Mouse (Mus musculus) neural tube, embryonic 13.5 days (tissue): ENCODE data around the gene Olfr1141. TPM values are rescaled to one million over a fixed set of nuclear protein-coding genes. Genes with fewer than 3 reads are reported as not detected.

Source experiments
- ATAC-seq: fragments of 200-750 bp; cut with Nextera tagmentation; 2 replicates; pipeline ENCODE4 v1.8.0; 2017; ENCODE audit warnings: low read depth, mild to moderate bottlenecking, moderate TSS enrichment, moderate library complexity
- H3K27ac ChIP-seq: fragments of 300-500 bp; sonication (generic); replicated peaks from 2 replicates; pipeline ENCODE4 v1.5.1; 2015; ENCODE audit warnings: moderate library complexity, mild to moderate bottlenecking, inconsistent platforms
- H3K27me3 ChIP-seq: fragments of 300-500 bp; sonication (generic); 2 replicates; pipeline ENCODE4 v1.6.1; 2015; ENCODE audit warnings: mild to moderate bottlenecking, inconsistent platforms
- H3K36me3 ChIP-seq: fragments of 300-500 bp; sonication (generic); 2 replicates; pipeline ENCODE4 v1.6.1; 2015; ENCODE audit warnings: mild to moderate bottlenecking, inconsistent platforms
- H3K4me1 ChIP-seq: fragments of 300-500 bp; sonication (generic); replicated peaks from 2 replicates; pipeline ENCODE4 v1.6.1; 2015; ENCODE audit warnings: inconsistent platforms
- H3K4me2 ChIP-seq: fragments of 300-500 bp; sonication (generic); 2 replicates; pipeline ENCODE4 v1.6.1; 2015; ENCODE audit warnings: inconsistent platforms, mild to moderate bottlenecking, moderate library complexity
- H3K4me3 ChIP-seq: fragments of 300-500 bp; sonication (generic); 2 replicates; pipeline ENCODE4 v1.5.1; 2015; ENCODE audit warnings: mild to moderate bottlenecking, inconsistent platforms
- H3K9ac ChIP-seq: fragments of 300-500 bp; sonication (generic); 2 replicates; pipeline ENCODE4 v1.6.1; 2015; ENCODE audit warnings: moderate library complexity, mild to moderate bottlenecking, inconsistent platforms
- H3K9me3 ChIP-seq: fragments of 300-500 bp; sonication (generic); 2 replicates; pipeline ENCODE4 v1.6.1; 2016; ENCODE audit warnings: inconsistent platforms
- WGBS: fragments of 180-500 bp; shearing (Covaris S2); methylation state at CpG from one replicate; pipeline ENCODE4 v1.1.7; 2015; 5-methylcytosine and 5-hydroxymethylcytosine counted together
- polyA plus RNA-seq: library from polyadenylated mRNA; unstranded; fragments of >200 nt; fragmentation: Nextera tagmentation; extraction: Ambion mirVana; gene quantifications from 2 replicates; pipeline ENCODE4 v1.2.1, GENCODE M21; 2015

The Olfr1141 gene
- polyA plus RNA-seq = not detected in 2 replicates

- Histone ChIP-seq H3K9ac (no peak within 1 kb of the TSS), H3K4me2 (no peak within 1 kb of the TSS), H3K27me3 (no peaks in the 10 kb centered on the region), H3K9me3 (no peaks in the 10 kb centered on the region), H3K4me1 (no peaks in the 10 kb centered on the region), H3K4me3 (no peak within 1 kb of the TSS), H3K36me3 (no peaks in the 10 kb centered on the region), H3K27ac (no peak within 1 kb of the TSS)
- no peak for ATAC-seq
- 83% methylated on average over 1 of the region's 1 CpGs for WGBS
Measured at GRCm38 (mm10) chr2:87753891-87754290, at the start of gene Olfr1141. Gene Olfr1141 (minus strand): TSS chr2:87753991.

GRCm38 (mm10) chr2:87800292-87800691 is 46.5 kb upstream of the Olfr1141 start, which contains the start of gene Olfr1143:
Gene Olfr1143 (plus strand): TSS chr2:87800592.
- Histone ChIP-seq H3K4me1 (no peaks in the 10 kb centered on the region), H3K36me3 (no peaks in the 10 kb centered on the region), H3K9ac (no peak within 1 kb of the TSS), H3K9me3 (no peaks in the 10 kb centered on the region), H3K27me3 (no peaks in the 10 kb centered on the region), H3K27ac (no peak within 1 kb of the TSS), H3K4me2 (no peak within 1 kb of the TSS), H3K4me3 (no peak within 1 kb of the TSS)
- ATAC-seq = no peak

- ATAC-seq = no peak
- no peaks in the 10 kb centered on the region for H3K36me3 ChIP-seq
- no peaks in the 10 kb centered on the region for H3K27me3 ChIP-seq
- no peaks in the 10 kb centered on the region for H3K9me3 ChIP-seq
- H3K9ac ChIP-seq = no peak within 1 kb of the TSS
- H3K4me1 ChIP-seq = no peaks in the 10 kb centered on the region
- no peak within 1 kb of the TSS for H3K27ac ChIP-seq
- H3K4me3 ChIP-seq = no peak within 1 kb of the TSS
- H3K4me2 ChIP-seq = no peak within 1 kb of the TSS
- 77% methylated on average over 4 of the region's 4 CpGs for WGBS
Measured at GRCm38 (mm10) chr2:87779183-87779582, 25.4 kb upstream of the Olfr1141 start, which contains the start of gene Olfr152. Gene Olfr152 (plus strand): TSS chr2:87779483.

- H3K4me1 ChIP-seq = no peaks in the 10 kb centered on the region
- H3K27ac ChIP-seq = no peak overlapping the region
- H3K4me2 ChIP-seq = no peak overlapping the region
- H3K9ac ChIP-seq = no peak overlapping the region
- no peaks in the 10 kb centered on the region for H3K36me3 ChIP-seq
- H3K4me3 ChIP-seq = no peak overlapping the region
- H3K9me3 ChIP-seq = no peaks in the 10 kb centered on the region
- H3K27me3 ChIP-seq = no peaks in the 10 kb centered on the region
- ATAC-seq = no peak
- WGBS = 45% methylated on average over 1 of the region's 1 CpGs
Measured at GRCm38 (mm10) chr2:87776143-87776542, 22.4 kb upstream of the Olfr1141 start.

- WGBS = 70% methylated on average over 3 of the region's 3 CpGs
- ATAC-seq = no peak
- H3K4me1 ChIP-seq = no peaks in the 10 kb centered on the region
- no peaks in the 10 kb centered on the region for H3K27me3 ChIP-seq
- H3K4me2 ChIP-seq = no peak within 1 kb of the TSS
- no peak within 1 kb of the TSS for H3K4me3 ChIP-seq
- no peaks in the 10 kb centered on the region for H3K9me3 ChIP-seq
- H3K27ac ChIP-seq = no peak within 1 kb of the TSS
- no peak within 1 kb of the TSS for H3K9ac ChIP-seq
- H3K36me3 ChIP-seq = no peaks in the 10 kb centered on the region
Measured at GRCm38 (mm10) chr2:87743452-87743851, 10.3 kb downstream of the Olfr1141 start, which contains the start of gene Olfr1140. Gene Olfr1140 (plus strand): TSS chr2:87743752.

GRCm38 (mm10) chr2:87739878-87740277 is 13.9 kb downstream of the Olfr1141 start, which contains the start of gene Olfr1138:
Gene Olfr1138 (minus strand): TSS chr2:87739978.
- 89% methylated on average over 1 of the region's 1 CpGs for WGBS

GRCm38 (mm10) chr2:87713079-87713478 is 40.7 kb downstream of the Olfr1141 start, which contains the start of gene Olfr1137:
Gene Olfr1137 (minus strand): TSS chr2:87713179.
- no peak within 1 kb of the TSS for H3K4me3 ChIP-seq
- H3K4me2 ChIP-seq = no peak within 1 kb of the TSS
- no peaks in the 10 kb centered on the region for H3K27me3 ChIP-seq
- no peak within 1 kb of the TSS for H3K27ac ChIP-seq
- no peaks in the 10 kb centered on the region for H3K9me3 ChIP-seq
- H3K9ac ChIP-seq = no peak within 1 kb of the TSS
- no peak for ATAC-seq
- H3K36me3 ChIP-seq = no peaks in the 10 kb centered on the region
- H3K4me1 ChIP-seq = no peaks in the 10 kb centered on the region

More at GRCm38 (mm10) chr2:87739878-87740277, 13.9 kb downstream of the Olfr1141 start, which contains the start of gene Olfr1138:
- no peak within 1 kb of the TSS for H3K4me2 ChIP-seq
- no peak for ATAC-seq
- H3K4me3 ChIP-seq = no peak within 1 kb of the TSS
- no peaks in the 10 kb centered on the region for H3K4me1 ChIP-seq
- no peaks in the 10 kb centered on the region for H3K36me3 ChIP-seq
- no peaks in the 10 kb centered on the region for H3K9me3 ChIP-seq
- no peaks in the 10 kb centered on the region for H3K27me3 ChIP-seq
- H3K27ac ChIP-seq = no peak within 1 kb of the TSS
- H3K9ac ChIP-seq = no peak within 1 kb of the TSS

Other genes starting within 250 kb of the Olfr1141 start
- not detected in 2 replicates for gene Pramel6, start 247.4 kb downstream of the Olfr1141 start, polyA plus RNA-seq
- not detected in 2 replicates for gene Olfr153, start 222.2 kb downstream of the Olfr1141 start, polyA plus RNA-seq
- not detected in 2 replicates for gene Olfr1128, start 208.4 kb downstream of the Olfr1141 start, polyA plus RNA-seq
- gene Olfr1129, start 180.1 kb downstream of the Olfr1141 start, polyA plus RNA-seq = not detected in 2 replicates
- gene Olfr1130, start 147.8 kb downstream of the Olfr1141 start, polyA plus RNA-seq = not detected in 2 replicates
- not detected in 2 replicates for gene Olfr1131, start 126.9 kb downstream of the Olfr1141 start, polyA plus RNA-seq
- gene Olfr1132, start 116.5 kb downstream of the Olfr1141 start, polyA plus RNA-seq = not detected in 2 replicates
- not detected in 2 replicates for gene Olfr1133, start 106.6 kb downstream of the Olfr1141 start, polyA plus RNA-seq
- not detected in 2 replicates for gene Olfr1134, start 95.5 kb downstream of the Olfr1141 start, polyA plus RNA-seq
- gene Olfr1135, start 80.3 kb downstream of the Olfr1141 start, polyA plus RNA-seq = not detected in 2 replicates
- gene Olfr1136, start 60.0 kb downstream of the Olfr1141 start, polyA plus RNA-seq = not detected in 2 replicates
- gene Olfr1137, start 40.8 kb downstream of the Olfr1141 start, polyA plus RNA-seq = not detected in 2 replicates
- not detected in 2 replicates for gene Olfr1138, start 14.0 kb downstream of the Olfr1141 start, polyA plus RNA-seq
- gene Olfr1140, start 10.2 kb downstream of the Olfr1141 start, polyA plus RNA-seq = not detected in 2 replicates
- gene Olfr152, start 25.5 kb upstream of the Olfr1141 start, polyA plus RNA-seq = not detected in 2 replicates
- not detected in 2 replicates for gene Olfr1143, start 46.6 kb upstream of the Olfr1141 start, polyA plus RNA-seq
- not detected in 2 replicates for gene Olfr1145, start 55.8 kb upstream of the Olfr1141 start, polyA plus RNA-seq
- not detected in 2 replicates for gene Olfr1148, start 76.5 kb upstream of the Olfr1141 start, polyA plus RNA-seq
- gene Olfr1150-ps1, start 90.0 kb upstream of the Olfr1141 start, polyA plus RNA-seq = not detected in 2 replicates
- gene Olfr1151, start 101.9 kb upstream of the Olfr1141 start, polyA plus RNA-seq = not detected in 2 replicates
- not detected in 2 replicates for gene Olfr1152, start 112.5 kb upstream of the Olfr1141 start, polyA plus RNA-seq
- gene Olfr1153, start 141.0 kb upstream of the Olfr1141 start, polyA plus RNA-seq = not detected in 2 replicates
- gene Olfr1154, start 151.2 kb upstream of the Olfr1141 start, polyA plus RNA-seq = not detected in 2 replicates
- gene Olfr1155, start 191.1 kb upstream of the Olfr1141 start, polyA plus RNA-seq = not detected in 2 replicates
- gene Olfr1156, start 199.1 kb upstream of the Olfr1141 start, polyA plus RNA-seq = not detected in 2 replicates
- not detected in 2 replicates for gene Olfr1157, start 214.3 kb upstream of the Olfr1141 start, polyA plus RNA-seq
- gene Olfr74, start 220.7 kb upstream of the Olfr1141 start, polyA plus RNA-seq = not detected in 2 replicates
- gene Olfr1158, start 236.1 kb upstream of the Olfr1141 start, polyA plus RNA-seq = not detected in 2 replicates